In genomic region chr12:104964953-104965911, GRCm38 (mm10) we compare ENCODE assay signal across 7 mouse cellular contexts. TPM values are rescaled to one million over a fixed set of nuclear protein-coding genes. Genes with fewer than 3 reads are reported as not detected.
DNase-seq lines count a peak whose midpoint lies in the region; ATAC-seq and TF ChIP-seq lines count a peak whose summit lies in the region.

No protein-coding gene starts in this region.

- DNase-seq in MN1 (ENCODE audit: low spot score): peak; percentile 73
- peak; percentile 61 for DNase-seq in brain, adult 2 months (ENCODE audit: low read depth, low spot score)
- peak; percentile 68 for DNase-seq in hindbrain, postnatal 0 days (ENCODE audit: low spot score)
- peak; percentile 18 for DNase-seq in lung, postnatal 25 days (ENCODE audit: low spot score)
- DNase-seq in spleen, postnatal 14 days (ENCODE audit: low spot score in 2 of 2): no peak
- no peak for DNase-seq in heart, postnatal 36 days

- no peaks in the 10 kb centered on the region for H3K36me3 ChIP-seq in hindbrain, postnatal 0 days (ENCODE audit: insufficient read depth, low read length)

- H3K9me3 ChIP-seq in hindbrain, postnatal 0 days (ENCODE audit: low read length): no peaks in the 10 kb centered on the region

- intact Hi-C loops in heart, postnatal 36 days (cut with DNase I): no loop called here

- 36% methylated on average over 7 of the region's 7 CpGs for WGBS in hindbrain, postnatal 0 days

- H3K4me3 ChIP-seq in hindbrain, postnatal 0 days (ENCODE audit: low read length): no peak overlapping the region

- H3K27me3 ChIP-seq in hindbrain, postnatal 0 days (ENCODE audit: insufficient read depth, low read length): no peaks in the 10 kb centered on the region

- ATAC-seq in hindbrain, postnatal 0 days: peak; percentile 55; the same call in 1 of the 2 replicates
- ATAC-seq in megakaryocyte progenitor cell, adult 5-6 weeks (replicated peaks; ENCODE audit: poor library complexity): no peak

- peak overlapping the region; percentile 15; the same call in 1 of the 2 replicates for H3K27ac ChIP-seq in hindbrain, postnatal 0 days

- H3K4me2 ChIP-seq in hindbrain, postnatal 0 days (ENCODE audit: low read depth, low read length): no peak overlapping the region

- no peaks in the 10 kb centered on the region for H3K4me1 ChIP-seq in hindbrain, postnatal 0 days (ENCODE audit: insufficient read depth, low read length)

- no peak for TF ChIP-seq CTCF in hindbrain, postnatal 0 days (IDR thresholded peaks at IDR 0.05; ENCODE audit: low read depth)

- no peak overlapping the region for H3K9ac ChIP-seq in hindbrain, postnatal 0 days (replicated peaks; ENCODE audit: low read length)

RNA-seq across cellular contexts. Expression of gene Syne3, which starts 44.4 kb away (rescaled TPM):
- total RNA-seq in hindbrain, postnatal 0 days (2014; rRNA removed): 1.4 TPM in 2 replicates
- polyA plus RNA-seq in hindbrain, postnatal 0 days (2015; fragmentation: Nextera tagmentation; extraction: Ambion mirVana): 0.66 and 0.98 TPM in 2 replicates
- 10.1 and 13.1 TPM in 2 replicates for total RNA-seq in megakaryocyte progenitor cell, adult 5-6 weeks (2015)
- 19.5 and 21.1 TPM in 2 replicates for total RNA-seq in megakaryocyte progenitor cell, adult 5-6 weeks (2017)
- total RNA-seq in heart, postnatal 36 days (2021): 1 to 10 TPM; 7.2 to 7.8 TPM

Comparison
In these comparisons a context has a peak if more than half of its experiments do, and no peak if none do; other contexts are left out.
1. DNase-seq: peak in MN1 (single experiment), brain, adult 2 months (single experiment), hindbrain, postnatal 0 days (single experiment) and lung, postnatal 25 days (single experiment); none in spleen, postnatal 14 days (0 of 2) and heart, postnatal 36 days (0 of 2).